In the genomic region with DNA sequence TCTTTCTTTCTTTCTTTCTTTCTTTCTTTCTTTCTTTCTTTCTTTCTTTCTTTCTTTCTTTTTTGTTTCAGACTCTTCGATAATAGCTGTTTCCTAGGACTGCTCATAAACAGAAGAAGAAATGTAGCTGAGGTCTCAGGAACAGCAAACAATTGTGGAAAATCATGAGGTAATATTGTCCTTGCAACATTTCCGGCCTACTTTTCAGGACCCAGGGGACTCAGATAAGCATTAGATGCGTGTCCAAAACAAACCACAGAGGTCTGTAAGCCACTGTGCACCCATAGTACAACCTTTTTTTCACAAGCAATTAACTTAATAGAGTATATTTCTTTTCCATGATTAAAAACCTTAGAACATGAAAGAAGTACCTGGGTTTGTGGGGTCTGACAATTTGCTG, we compare ENCODE assay signal across 22 mouse cellular contexts.
A peak's percentile ranks its signal among the peaks of the same experiment; 100 is the strongest.
DNase-seq lines count a peak whose midpoint lies in the region.
"Had no signal": no experiment of that assay in that cellular context is flagged by ENCODE, and none has a peak within 500 bp of the region (broad histone marks: within the 10 kb centered on the region; RNA-seq: fewer than 3 reads in every experiment).

No protein-coding gene starts in this region.

- no peaks in the 10 kb centered on the region for H3K27me3 ChIP-seq in heart, embryonic 10.5 days (ENCODE audit: insufficient read depth, poor library complexity, severe bottlenecking)
- H3K27me3 ChIP-seq: embryonic facial prominence, embryonic 15.5 days; hindbrain, embryonic 15.5 days; liver, embryonic 15.5 days; lung, embryonic 15.5 days; neural tube, embryonic 13.5 days; stomach, embryonic 15.5 days had no signal

- WGBS in heart, embryonic 10.5 days: 66% methylated on average over 3 of the region's 3 CpGs

- H3K4me3 ChIP-seq in heart, embryonic 10.5 days: no peak overlapping the region
- H3K4me3 ChIP-seq in brown adipose tissue, adult 24 weeks (ENCODE audit: insufficient read depth, low read depth, low read length): no peak overlapping the region
- H3K4me3 ChIP-seq: embryonic facial prominence, embryonic 15.5 days; hindbrain, embryonic 15.5 days; liver, embryonic 15.5 days; lung, embryonic 15.5 days; myocyte; neural tube, embryonic 13.5 days; stomach, embryonic 15.5 days had no signal

- intact Hi-C loops in heart, postnatal 25 days (cut with DNase I): no loop called here

- H3K4me1 ChIP-seq in heart, embryonic 10.5 days: no peaks in the 10 kb centered on the region
- no peaks in the 10 kb centered on the region for H3K4me1 ChIP-seq in brown adipose tissue, adult 24 weeks (ENCODE audit: control insufficient read depth, insufficient read depth, insufficient read length, low read length)
- H3K4me1 ChIP-seq: embryonic facial prominence, embryonic 15.5 days; hindbrain, embryonic 15.5 days; liver, embryonic 15.5 days; lung, embryonic 15.5 days; neural tube, embryonic 13.5 days; stomach, embryonic 15.5 days had no signal

- H3K9me3 ChIP-seq in heart, embryonic 10.5 days: no peaks in the 10 kb centered on the region
- H3K9me3 ChIP-seq: embryonic facial prominence, embryonic 15.5 days; hindbrain, embryonic 15.5 days; liver, embryonic 15.5 days; lung, embryonic 15.5 days; neural tube, embryonic 13.5 days; stomach, embryonic 15.5 days had no signal

- no peaks in the 10 kb centered on the region for H3K36me3 ChIP-seq in heart, embryonic 10.5 days
- H3K36me3 ChIP-seq: embryonic facial prominence, embryonic 15.5 days; hindbrain, embryonic 15.5 days; liver, embryonic 15.5 days; lung, embryonic 15.5 days; neural tube, embryonic 13.5 days; stomach, embryonic 15.5 days had no signal

- no peak overlapping the region for H3K27ac ChIP-seq in heart, embryonic 10.5 days
- H3K27ac ChIP-seq in brown adipose tissue, adult 24 weeks (replicated peaks; ENCODE audit: low read depth, low read length): peak overlapping the region; percentile 61
- H3K27ac ChIP-seq: embryonic facial prominence, embryonic 15.5 days; hindbrain, embryonic 15.5 days; liver, embryonic 15.5 days; lung, embryonic 15.5 days; neural tube, embryonic 13.5 days; stomach, embryonic 15.5 days had no signal

- peak; percentile 21 for DNase-seq in adrenal gland, postnatal 10 days
- DNase-seq in adrenal gland, postnatal 4 days (ENCODE audit: low spot score in 2 of 2): no peak
- DNase-seq in heart, adult 8-10 months (ENCODE audit: low spot score): peak; percentile 78
- DNase-seq in heart, embryonic 10.5 days (ENCODE audit: low spot score): no peak
- peak; percentile 28 for DNase-seq in heart, postnatal 25 days (ENCODE audit: low spot score)
- no peak for DNase-seq in ovary, postnatal 14 days (ENCODE audit: low spot score)
- no peak for DNase-seq in layer of hippocampus, adult 8-10 months (ENCODE audit: low spot score in 2 of 2)
- DNase-seq: cerebellum, adult 9-10 months; gastrocnemius, postnatal 36 days; kidney, adult 8-10 months; lung, postnatal 36 days; midbrain, embryonic 14.5 days; right cerebral cortex, postnatal 4 days; thymus, postnatal 25 days had no signal

Comparison
In these comparisons a context has a peak if more than half of its experiments do, and no peak if none do; other contexts are left out.
1. DNase-seq: peak in adrenal gland, postnatal 10 days (single experiment), heart, adult 8-10 months (single experiment) and heart, postnatal 25 days (single experiment); none in adrenal gland, postnatal 4 days (0 of 2), heart, embryonic 10.5 days (single experiment), ovary, postnatal 14 days (single experiment) and layer of hippocampus, adult 8-10 months (0 of 2).